Mouse (Mus musculus): Measurements from ENCODE around the gene Tsc22d3.

DNA sequence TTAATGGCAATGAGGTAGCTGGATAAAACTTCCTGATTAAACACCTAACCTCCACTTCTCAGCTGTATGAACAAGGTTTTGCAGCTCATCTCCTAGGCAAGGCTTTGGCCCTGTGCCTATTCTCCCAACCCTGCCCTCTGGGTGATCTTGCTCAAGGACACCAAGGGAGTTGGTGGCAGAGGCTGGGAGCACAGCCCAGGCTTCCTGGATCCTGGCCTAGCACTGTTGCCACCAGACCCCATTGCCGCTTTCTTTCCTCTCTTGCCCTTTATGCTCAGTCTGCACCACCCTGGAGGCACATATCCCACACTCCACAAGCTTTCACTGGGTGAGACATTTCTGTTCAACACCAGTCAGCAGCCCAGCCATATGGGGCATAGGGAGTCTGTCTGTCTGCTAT is 35.7 kb downstream of the Tsc22d3 start:
- no peak for TF ChIP-seq CTCF (IDR thresholded peaks at IDR 0.05)
- no peak for TF ChIP-seq EP300 (IDR thresholded peaks at IDR 0.05; ENCODE audit: insufficient read depth, low read depth, low read length)
